Mouse (Mus musculus) heart, adult 8-10 months (tissue): ENCODE measurements around the gene Snrpd3. TPM values are rescaled to one million over a fixed set of nuclear protein-coding genes. Genes with fewer than 3 reads are reported as not detected.
"Not testable (repeated sequence)": the region's sequence is repeated elsewhere in the genome, so short reads cannot be mapped to it uniquely, and the experiment has no call there.

ENCODE experiments used
- DNase-seq: peaks from one replicate; pipeline ENCODE4 v3.0.0; 2022; ENCODE audit warnings: low spot score
- total RNA-seq, 4 experiments: library from RNA; stranded (reverse); gene quantifications; 2 replicates each; pipeline ENCODE4 v1.2.4; 2022

Snrpd3 gene
- total RNA-seq, 4 experiments from 2014 or later, result 64.0 to 72.6 (median 68.3) TPM

- no peak for DNase-seq
Observed at GRCm38 (mm10) chr10:75500345-75500744, 17.0 kb upstream of the Snrpd3 start.

GRCm38 (mm10) chr10:75501641-75502040 is 15.7 kb upstream of the Snrpd3 start:
- DNase-seq, result no peak

GRCm38 (mm10) chr10:75503692-75504091 is 13.7 kb upstream of the Snrpd3 start:
- no peak for DNase-seq

DNA sequence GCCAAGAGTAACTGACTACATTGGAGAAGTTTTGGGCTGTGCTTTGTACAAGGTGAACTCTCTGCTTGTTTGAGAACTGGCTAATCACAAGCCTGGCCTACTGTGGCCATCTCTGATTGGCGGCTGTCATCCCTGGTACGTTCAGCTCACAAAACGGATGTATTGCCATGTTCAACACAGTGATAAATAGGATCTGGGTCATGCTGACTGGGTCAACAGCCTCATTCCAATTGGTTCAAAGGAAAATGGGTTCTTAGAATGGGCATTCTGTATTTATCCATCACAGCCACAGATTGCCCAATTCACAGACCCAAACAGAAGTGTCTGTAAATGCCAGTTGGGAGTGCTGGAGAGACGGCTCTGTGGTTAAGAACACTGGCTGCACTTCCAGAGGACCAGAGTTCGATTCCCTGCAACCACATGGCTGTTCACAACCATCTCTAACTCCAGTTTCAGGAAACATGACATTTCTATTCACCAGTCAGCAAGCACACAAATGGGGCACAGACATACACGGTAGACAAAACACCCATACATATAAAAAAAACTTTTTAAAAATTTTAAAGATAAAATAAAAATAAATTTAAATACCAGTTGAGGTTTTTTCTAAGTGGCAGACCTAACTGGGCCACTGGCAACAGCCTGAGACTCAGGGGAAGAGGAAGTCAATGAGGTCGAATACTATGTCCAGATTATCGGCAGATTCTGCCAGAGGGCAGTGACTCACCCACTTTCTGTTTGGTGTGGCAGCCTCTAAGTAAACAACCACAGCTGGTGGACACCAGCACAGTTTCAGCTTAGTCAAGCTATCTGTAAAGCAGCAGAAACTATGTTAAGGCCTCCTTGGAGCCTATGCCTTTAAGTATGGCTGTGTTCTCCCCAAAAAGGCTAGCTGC is 12.9 kb upstream of the Snrpd3 start:
- peak; percentile 65 for DNase-seq

GRCm38 (mm10) chr10:75505130-75505495 is 12.2 kb upstream of the Snrpd3 start:
- no peak for DNase-seq

- DNase-seq, result not testable (repeated sequence)
Observed at GRCm38 (mm10) chr10:75505928-75506327, 11.4 kb upstream of the Snrpd3 start.

DNA sequence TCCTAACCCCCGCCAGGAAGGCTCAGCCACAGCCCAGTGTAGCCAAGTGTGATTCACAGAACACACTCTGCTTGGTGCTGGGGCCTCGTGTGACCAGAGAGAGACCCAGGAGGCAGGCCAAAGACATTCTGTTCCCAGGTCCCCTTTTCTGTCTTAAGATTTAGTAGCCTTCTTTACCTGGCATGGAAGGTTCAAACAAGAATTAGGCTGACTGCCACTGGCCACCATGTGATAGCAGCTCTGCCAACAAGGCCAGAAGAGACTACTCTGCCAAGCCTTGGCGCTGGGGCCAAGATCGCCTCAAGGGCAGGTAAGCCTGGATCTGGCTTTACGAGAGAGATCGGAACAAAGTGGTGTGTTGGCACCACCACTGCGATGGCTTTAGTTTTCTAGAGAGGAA is 6.9 kb upstream of the Snrpd3 start:
- DNase-seq, result peak; percentile 62

DNA sequence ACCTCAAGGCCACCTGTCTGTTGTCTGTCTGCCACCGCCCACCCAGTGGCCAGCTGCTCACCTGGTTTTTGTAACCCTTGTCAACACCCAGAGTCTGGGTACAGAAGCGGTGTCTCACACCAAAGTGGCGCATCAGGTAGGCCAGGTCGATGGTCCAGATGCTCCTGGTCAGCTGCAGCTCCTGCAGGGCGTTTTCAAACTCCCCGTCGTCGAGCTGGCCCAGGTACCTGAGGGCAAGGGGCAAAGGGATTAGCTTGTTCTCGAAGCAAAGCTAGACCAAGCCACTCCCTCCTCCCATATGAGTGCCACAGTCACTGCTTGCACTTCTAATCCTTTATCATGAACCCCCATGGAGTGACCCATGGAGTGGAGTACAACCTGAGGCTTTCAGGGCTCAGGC is 6.3 kb upstream of the Snrpd3 start:
- no peak for DNase-seq

DNA sequence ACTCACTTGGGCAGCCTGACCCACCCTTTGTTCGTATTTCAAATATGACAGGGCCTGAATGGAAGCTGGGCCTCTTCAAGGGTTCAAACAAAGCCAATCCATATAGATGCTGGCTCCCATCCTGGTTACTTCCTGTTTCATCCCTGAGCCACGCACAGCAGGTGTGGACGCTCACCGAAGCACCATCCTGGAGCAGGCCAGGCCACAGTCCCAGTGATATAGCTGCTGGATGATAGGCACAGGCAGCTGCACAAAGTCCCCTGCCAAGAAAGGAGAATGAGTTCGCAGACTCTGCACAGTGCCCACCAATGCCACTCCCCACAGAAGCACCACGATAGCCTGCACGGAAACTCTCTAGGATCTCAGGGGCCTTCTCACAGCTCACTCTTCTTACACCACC is 5.5 kb upstream of the Snrpd3 start:
- no peak for DNase-seq

- DNase-seq, result no peak
Observed at GRCm38 (mm10) chr10:75512796-75513195, 4.6 kb upstream of the Snrpd3 start.

GRCm38 (mm10) chr10:75513306-75514067 is 3.9 kb upstream of the Snrpd3 start:
- DNase-seq, result no peak

DNA sequence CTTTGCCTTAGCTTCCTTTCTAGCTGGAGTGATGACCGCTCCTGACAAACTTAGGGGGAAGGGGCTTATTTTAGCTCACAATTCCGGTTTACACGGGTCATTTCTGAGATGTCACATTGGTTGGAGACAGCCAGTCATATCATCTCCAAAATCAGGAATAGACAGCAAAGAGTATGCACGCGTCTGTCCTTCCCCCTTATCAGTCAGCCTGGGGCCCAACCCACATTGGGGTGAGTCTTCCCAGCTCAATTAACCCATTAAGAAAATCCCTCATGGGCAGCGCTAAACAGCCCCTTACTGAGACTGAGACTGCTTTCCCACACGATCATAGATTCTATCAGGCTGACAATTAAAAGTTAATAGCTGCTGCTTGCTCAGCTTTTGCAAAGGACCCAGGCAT is 3.0 kb upstream of the Snrpd3 start:
- no peak for DNase-seq

- DNase-seq, result no peak
Observed at GRCm38 (mm10) chr10:75515216-75516037, 1.9 kb upstream of the Snrpd3 start.

DNA sequence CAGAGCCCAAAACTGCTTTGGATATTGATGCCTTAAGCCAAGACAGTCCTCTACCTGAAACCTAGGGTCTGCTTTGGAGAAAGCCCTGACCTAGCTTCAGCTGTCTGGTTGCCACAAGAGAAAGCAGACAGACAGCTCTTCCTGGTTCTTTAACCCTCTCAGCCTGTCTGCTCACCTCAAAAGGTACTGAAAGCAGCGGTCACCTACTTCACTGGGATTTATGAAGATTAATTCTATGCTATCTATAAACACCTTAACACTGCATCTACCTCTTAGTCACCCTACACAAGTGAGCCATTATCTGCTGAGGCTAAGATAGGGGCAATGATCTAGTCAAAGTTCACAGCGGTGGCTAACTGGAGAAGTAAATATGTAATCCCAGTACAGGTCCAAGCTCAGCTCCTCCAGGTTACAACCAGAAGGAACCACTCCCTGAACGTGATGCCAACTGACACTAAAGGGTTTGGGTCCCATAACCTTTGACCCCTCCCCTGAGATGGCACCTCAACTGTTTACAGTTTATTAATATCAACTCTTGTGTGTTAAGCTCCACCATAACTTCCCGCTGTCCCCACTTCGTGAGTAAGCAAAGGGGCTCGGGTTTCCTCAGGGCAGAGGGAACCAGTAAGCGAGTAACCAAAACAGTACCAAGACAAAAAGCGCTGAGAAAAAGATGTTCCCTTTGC is 1.2 kb upstream of the Snrpd3 start:
- no peak for DNase-seq

- no peak for DNase-seq
Observed at GRCm38 (mm10) chr10:75516724-75517072, 653 bp upstream of the Snrpd3 start.

DNA sequence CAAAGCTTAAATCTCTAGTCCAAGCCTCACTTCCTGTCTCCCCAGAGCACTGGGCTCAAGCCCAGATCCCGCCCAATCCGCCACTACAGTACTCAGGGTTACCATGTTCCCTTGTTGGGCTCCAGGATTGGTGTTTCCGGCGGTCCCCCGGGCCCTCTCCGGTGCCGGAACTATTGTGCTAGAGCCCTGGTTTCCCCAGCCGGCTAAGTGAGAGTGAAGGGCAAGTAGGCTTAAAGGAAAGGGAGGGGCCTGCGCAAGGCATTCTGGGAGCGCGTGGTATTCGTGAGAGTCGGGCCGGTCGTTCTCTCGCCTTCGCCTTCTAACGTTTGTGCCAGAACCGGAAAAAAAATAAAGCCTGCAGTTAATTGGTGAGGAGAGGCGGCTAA is 400 bp downstream of the Snrpd3 start, which contains the start of gene Gucd1:
Gene Gucd1 (minus strand): TSS at position 215 of the 386 bp plus-strand sequence.
- DNase-seq, result peak; percentile 99

- DNase-seq, result no peak
Observed at GRCm38 (mm10) chr10:75520581-75520980, 3.2 kb downstream of the Snrpd3 start.

- DNase-seq, result no peak
Observed at GRCm38 (mm10) chr10:75521643-75522042, 4.3 kb downstream of the Snrpd3 start.

- not testable (repeated sequence) for DNase-seq
Observed at GRCm38 (mm10) chr10:75525450-75525849, 8.1 kb downstream of the Snrpd3 start.

- DNase-seq, result no peak
Observed at GRCm38 (mm10) chr10:75530322-75530721, 13.0 kb downstream of the Snrpd3 start.

GRCm38 (mm10) chr10:75531532-75532090 is 14.3 kb downstream of the Snrpd3 start:
- no peak for DNase-seq
